Mouse (Mus musculus) kidney, postnatal 14 days (tissue): ENCODE results near the gene Tagln2.
A peak's percentile ranks its signal among the peaks of the same experiment; 100 is the strongest.

Experiments used
- DNase-seq: peaks from one replicate; pipeline ENCODE4 v3.0.0; 2022; ENCODE audit warnings: mixed read lengths

The Tagln2 gene

GRCm38 (mm10) chr1:172499765-172500441, at the start of gene Tagln2:
TSS of gene Tagln2 (plus strand) at chr1:172500047.
- DNase-seq = peak; percentile 94

DNA sequence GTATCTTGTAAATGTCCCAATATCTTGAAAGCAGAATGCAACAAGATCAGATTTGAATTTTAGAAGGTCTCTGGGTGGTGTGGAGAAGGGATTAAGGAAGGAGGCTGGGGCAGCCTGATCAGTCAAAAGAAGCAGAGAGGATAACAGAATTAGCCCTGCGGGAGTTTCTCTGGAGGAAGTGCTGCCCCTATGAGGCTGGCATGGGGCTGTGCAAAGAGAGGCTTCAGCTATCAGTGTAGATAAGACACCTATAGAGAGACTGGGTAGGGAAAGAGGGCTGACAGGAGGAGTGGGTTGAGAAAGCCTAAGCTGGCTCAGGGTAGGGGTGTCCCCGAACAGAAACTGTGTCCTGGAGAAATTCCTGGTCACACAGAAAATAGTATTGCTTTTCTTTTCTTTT, 49.6 kb upstream of the Tagln2 start:
- no peak for DNase-seq

GRCm38 (mm10) chr1:172450848-172451470, 48.9 kb upstream of the Tagln2 start:
- DNase-seq = no peak

GRCm38 (mm10) chr1:172452911-172453310, 46.9 kb upstream of the Tagln2 start:
- no peak for DNase-seq

DNA sequence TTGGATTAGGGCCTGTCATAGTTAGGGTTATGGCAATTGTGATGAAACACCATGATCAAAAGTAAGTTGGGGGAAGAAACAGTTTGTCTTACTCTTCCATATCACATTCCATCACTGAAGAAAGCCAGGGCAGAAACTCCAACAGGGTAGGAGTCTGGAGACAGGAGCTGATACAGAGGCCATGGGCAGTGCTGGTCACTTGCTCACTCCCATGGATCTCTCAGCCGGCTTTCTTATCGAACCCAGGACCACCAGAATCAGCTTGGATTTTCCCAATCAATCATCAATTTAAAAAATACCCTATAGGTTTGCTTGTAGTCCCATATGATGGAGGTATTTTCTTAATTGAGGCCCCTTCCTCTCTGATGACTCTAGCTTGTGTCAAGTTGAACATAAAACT, 46.0 kb upstream of the Tagln2 start:
- no peak for DNase-seq

DNA sequence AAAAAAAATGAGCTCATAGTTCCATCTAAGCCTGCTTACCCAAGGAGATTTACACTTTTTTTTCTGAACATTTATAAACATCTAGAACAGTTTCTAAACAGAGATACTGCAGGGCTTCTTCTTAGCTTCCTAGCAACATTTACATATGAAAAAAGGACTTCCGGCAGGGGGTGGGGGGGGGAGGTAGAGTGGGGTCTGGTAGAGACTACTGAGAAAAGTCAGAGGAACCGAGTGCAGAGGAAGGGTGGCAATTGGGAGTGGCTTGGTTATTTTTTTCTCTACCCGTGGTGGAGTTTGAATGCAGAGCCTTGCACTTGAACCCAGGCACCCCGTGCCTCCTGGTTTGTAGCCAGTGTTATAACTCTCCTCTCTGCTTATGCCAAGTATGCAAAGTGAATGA, 44.4 kb upstream of the Tagln2 start:
- DNase-seq = no peak

DNA sequence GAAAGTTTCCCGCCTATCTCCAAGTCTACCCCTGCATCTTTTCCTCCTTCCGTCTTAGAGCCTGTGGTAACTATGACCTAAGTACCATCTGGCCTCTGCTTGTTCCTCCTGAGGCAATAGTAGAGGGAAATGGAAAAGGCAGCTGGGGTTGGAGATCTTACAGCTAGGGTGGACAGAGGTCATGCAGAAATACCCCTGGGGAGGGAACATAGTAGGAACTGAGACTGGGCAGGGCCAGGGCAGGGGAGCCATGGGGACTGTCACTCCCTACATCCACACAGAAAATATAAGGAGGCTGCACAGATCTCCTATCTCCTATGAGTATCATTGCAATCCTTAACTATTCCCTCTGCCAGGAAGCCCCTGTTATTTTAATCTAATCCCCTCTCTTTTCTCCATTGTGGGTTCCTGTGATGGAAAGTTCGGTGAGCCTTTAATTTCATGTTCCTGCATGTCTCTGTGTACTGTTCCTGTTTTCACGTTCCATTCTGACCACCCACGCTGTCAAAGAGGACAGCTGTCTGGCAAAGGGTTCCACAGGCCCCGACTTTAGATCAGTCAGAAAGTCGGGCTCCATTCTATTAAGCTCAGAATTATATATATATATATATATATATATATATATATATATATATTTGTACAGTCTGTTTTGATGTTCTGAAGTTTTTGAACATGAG, 43.7 kb upstream of the Tagln2 start:
- no peak for DNase-seq

GRCm38 (mm10) chr1:172457196-172457595, 42.7 kb upstream of the Tagln2 start:
- no peak for DNase-seq

- no peak for DNase-seq
Measured at GRCm38 (mm10) chr1:172458041-172458440, 41.8 kb upstream of the Tagln2 start.

DNA sequence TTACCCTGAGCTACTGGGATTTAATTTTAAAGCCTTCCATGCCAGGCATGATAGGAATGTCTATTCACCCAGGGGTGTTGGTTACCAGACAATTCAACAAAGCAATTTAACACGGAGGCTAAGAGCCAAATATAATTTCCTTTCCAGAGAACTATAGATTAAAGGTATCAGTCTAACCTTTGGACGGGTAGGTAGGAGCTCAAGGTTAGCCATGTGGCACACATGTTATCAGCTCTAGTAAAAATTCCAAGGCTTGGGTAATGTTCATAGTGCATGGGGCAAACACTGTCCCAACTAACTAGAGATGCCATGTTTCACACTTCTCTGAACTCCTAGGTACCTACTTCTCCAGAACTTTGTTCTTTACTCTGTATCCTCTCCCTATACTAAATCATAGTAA, 38.2 kb upstream of the Tagln2 start:
- no peak for DNase-seq

- no peak for DNase-seq
Measured at GRCm38 (mm10) chr1:172462534-172462933, 37.3 kb upstream of the Tagln2 start.

GRCm38 (mm10) chr1:172463387-172464333, 36.2 kb upstream of the Tagln2 start:
- DNase-seq = no peak

- no peak for DNase-seq
Measured at GRCm38 (mm10) chr1:172468301-172468877, 31.5 kb upstream of the Tagln2 start.

DNA sequence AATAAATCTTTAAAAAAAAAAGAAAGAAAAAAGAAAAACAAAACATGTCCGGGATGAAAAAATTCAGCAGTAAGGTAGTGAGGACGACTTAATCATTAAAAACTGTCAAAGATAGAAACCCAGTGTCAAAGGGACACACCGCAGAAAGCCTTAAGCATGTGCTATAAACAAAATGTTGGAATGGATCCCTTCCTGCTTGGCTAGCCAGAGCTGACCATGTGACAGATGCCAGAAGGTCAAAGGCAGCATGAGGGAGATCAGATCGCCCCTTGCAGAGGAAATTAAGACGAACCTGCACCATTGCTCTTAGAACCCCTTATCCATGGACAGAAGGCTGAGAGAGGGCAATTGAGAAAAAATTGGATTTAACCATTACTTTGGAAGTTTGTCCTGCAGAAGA, 30.5 kb upstream of the Tagln2 start:
- DNase-seq = peak; percentile 47

DNA sequence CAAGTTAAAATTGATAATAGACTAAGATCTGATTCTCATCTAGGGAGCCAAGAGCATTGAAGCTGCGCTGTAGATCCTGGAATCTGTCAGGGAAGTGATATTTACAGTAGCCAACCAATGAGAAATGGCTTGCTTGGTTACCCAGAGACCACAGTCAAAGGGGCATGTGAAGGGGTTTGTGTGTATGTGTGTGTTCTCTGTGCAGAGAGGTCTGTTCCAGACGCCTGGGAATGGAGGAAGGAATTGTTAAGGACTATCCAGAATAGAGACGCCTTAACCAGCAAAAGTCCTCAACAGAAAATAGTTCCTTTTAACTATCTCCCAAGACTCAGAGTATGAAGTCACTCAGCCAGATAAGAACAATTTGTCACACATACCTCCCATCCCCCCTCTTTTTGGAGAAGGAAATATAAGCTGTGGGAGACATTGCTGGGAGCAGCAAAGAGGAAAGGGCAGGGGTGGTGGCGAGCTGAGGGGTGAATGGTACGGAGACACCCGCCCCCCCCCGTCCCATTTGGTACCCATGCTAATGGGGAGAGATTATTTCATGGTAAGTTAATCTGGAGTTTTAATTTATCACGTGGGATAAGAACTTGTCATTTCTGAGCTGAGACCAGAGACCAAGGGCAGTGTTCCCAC, 29.9 kb upstream of the Tagln2 start:
- no peak for DNase-seq

GRCm38 (mm10) chr1:172472909-172473308, 26.9 kb upstream of the Tagln2 start:
- no peak for DNase-seq

- no peak for DNase-seq
Measured at GRCm38 (mm10) chr1:172474196-172474595, 25.7 kb upstream of the Tagln2 start.

- no peak for DNase-seq
Measured at GRCm38 (mm10) chr1:172475054-172475741, 24.6 kb upstream of the Tagln2 start, which contains the start of gene Slamf9. TSS of gene Slamf9 (plus strand) at chr1:172475358.

- DNase-seq = no peak
Measured at GRCm38 (mm10) chr1:172478020-172478419, 21.8 kb upstream of the Tagln2 start.

DNA sequence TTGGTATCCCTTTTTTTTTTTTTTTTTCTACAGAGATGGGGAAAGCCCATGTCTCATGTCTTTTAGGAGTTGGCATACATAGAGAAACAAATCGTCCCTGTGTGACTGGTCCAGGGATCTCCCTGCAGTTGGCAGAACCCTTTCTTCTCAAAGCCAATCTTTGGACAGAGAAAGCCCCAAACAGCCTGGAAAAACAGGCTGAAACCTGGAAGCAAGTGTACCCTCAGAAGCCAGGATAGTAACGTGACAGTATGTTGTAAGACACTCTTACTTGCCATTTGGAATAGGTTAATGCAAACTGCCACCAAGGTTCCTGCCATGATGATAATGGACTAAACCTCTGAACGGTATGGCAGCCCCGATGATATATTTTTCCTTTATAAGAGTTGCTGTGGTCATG, 19.5 kb upstream of the Tagln2 start:
- no peak for DNase-seq

- DNase-seq = no peak
Measured at GRCm38 (mm10) chr1:172481111-172481510, 18.7 kb upstream of the Tagln2 start.
